Mouse (Mus musculus) heart, embryonic 16.5 days (tissue): ENCODE measurements at regions not wholly inside any gene's neighbourhood (a gene's known extent, or its start where the extent isn't known, plus 50 kb on each side); places are given as distances from the start of the nearest gene placed in this dataset.

Experiments
- ATAC-seq: fragments of 200-750 bp; cut with Nextera tagmentation; replicated peaks from 2 replicates; pipeline ENCODE4 v1.8.0; 2017; ENCODE audit warnings: moderate number of reproducible peaks; ENCODE audit not compliant: insufficient read depth, low FRiP score; ENCODE audit errors: extremely low read depth
- H3K27ac ChIP-seq: fragments of 300-500 bp; sonication (generic); 2 replicates; pipeline ENCODE4 v1.5.1; 2014; ENCODE audit warnings: mild to moderate bottlenecking, low read length, control low read depth, moderate library complexity
- H3K27me3 ChIP-seq: fragments of 300-500 bp; sonication (generic); 2 replicates; pipeline ENCODE4 v1.6.1; 2014; ENCODE audit warnings: low read length, mixed read lengths; ENCODE audit not compliant: control insufficient read depth, insufficient read depth
- H3K36me3 ChIP-seq: fragments of 300-500 bp; sonication (generic); 2 replicates; pipeline ENCODE4 v1.6.1; 2014; ENCODE audit not compliant: control insufficient read depth, insufficient read depth
- H3K4me1 ChIP-seq: fragments of 300-500 bp; sonication (generic); 2 replicates; pipeline ENCODE4 v1.6.1; 2014; ENCODE audit warnings: low read length, mixed read lengths; ENCODE audit not compliant: control insufficient read depth, insufficient read depth
- H3K4me2 ChIP-seq: fragments of 300-500 bp; sonication (generic); 2 replicates; pipeline ENCODE4 v1.6.1; 2014; ENCODE audit warnings: low read depth, mild to moderate bottlenecking, control low read depth, low read length
- H3K4me3 ChIP-seq: fragments of 300-500 bp; sonication (generic); 2 replicates; pipeline ENCODE4 v1.5.1; 2014; ENCODE audit warnings: mild to moderate bottlenecking, control low read depth, low read length
- H3K9ac ChIP-seq: fragments of 300-500 bp; sonication (generic); 2 replicates; pipeline ENCODE4 v1.6.1; 2014; ENCODE audit warnings: low read length, control low read depth
- H3K9me3 ChIP-seq: fragments of 300-500 bp; sonication (generic); replicated peaks from 2 replicates; pipeline ENCODE4 v1.6.1; 2016; ENCODE audit warnings: low read length; ENCODE audit not compliant: control insufficient read depth
- WGBS: fragments of 180-500 bp; shearing (Covaris S2); extraction: QIAGEN DNeasy Blood & Tissue Kit; methylation state at CpG from one replicate; pipeline ENCODE4 v1.1.7; 2014; 5-methylcytosine and 5-hydroxymethylcytosine counted together

DNA sequence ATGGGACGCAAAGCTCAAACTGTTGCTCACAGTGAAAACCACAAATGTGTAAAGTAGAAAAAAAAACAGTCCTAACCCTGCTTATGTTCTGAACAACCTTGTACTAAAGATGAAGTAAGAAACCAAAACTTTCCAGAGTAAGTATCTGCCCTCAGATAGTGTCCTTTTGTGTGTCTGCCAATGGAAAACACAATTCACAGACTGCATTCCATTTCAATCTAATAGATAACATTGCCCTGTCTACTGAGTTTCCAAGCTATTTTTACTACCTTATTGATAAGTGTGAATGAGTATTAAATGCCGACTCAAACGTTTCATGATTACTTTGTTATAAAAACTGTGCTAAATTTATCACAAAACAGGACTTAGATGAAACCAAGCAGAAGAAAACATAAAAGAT is 1357.4 kb upstream of the Flrt2 start:
- H3K36me3 ChIP-seq: no peaks in the 10 kb centered on the region
- peak; percentile 72; the same call in 1 of the 2 replicates for ATAC-seq
- WGBS: 27% methylated on average over 3 of the region's 3 CpGs
- peaks cover 4% of the 10 kb centered on the region for H3K4me1 ChIP-seq
- peak overlapping the region; percentile 71 for H3K27ac ChIP-seq
- H3K9me3 ChIP-seq: no peaks in the 10 kb centered on the region
- H3K27me3 ChIP-seq: no peaks in the 10 kb centered on the region
- no peak overlapping the region for H3K9ac ChIP-seq
- H3K4me3 ChIP-seq: no peak overlapping the region
- H3K4me2 ChIP-seq: no peak overlapping the region

- Histone ChIP-seq H3K4me3 (no peak overlapping the region), H3K27ac (no peak overlapping the region), H3K36me3 (0 out of 2 replicates have a peak, but pooled peaks cover 3% of the 10 kb centered on the region), H3K4me2 (no peak overlapping the region), H3K9me3 (no peaks in the 10 kb centered on the region), H3K4me1 (no peaks in the 10 kb centered on the region), H3K27me3 (no peaks in the 10 kb centered on the region), H3K9ac (no peak overlapping the region)
- no peak for ATAC-seq
- 58% methylated on average over 7 of the region's 7 CpGs for WGBS
Measured at GRCm38 (mm10) chr12:94349623-94350156, 1342.3 kb upstream of the Flrt2 start.

GRCm38 (mm10) chr12:94364269-94364668 is 1327.8 kb upstream of the Flrt2 start:
- H3K27ac ChIP-seq: no peak overlapping the region
- H3K4me2 ChIP-seq: no peak overlapping the region
- no peak for ATAC-seq
- no peaks in the 10 kb centered on the region; the same call in 1 of the 2 replicates for H3K4me1 ChIP-seq
- no peak overlapping the region for H3K4me3 ChIP-seq
- no peak overlapping the region for H3K9ac ChIP-seq
- WGBS: 80% methylated on average over 6 of the region's 6 CpGs
- H3K9me3 ChIP-seq: no peaks in the 10 kb centered on the region
- no peaks in the 10 kb centered on the region for H3K36me3 ChIP-seq
- H3K27me3 ChIP-seq: no peaks in the 10 kb centered on the region

GRCm38 (mm10) chr12:94399991-94400390 is 1292.0 kb upstream of the Flrt2 start:
- Histone ChIP-seq H3K36me3 (no peaks in the 10 kb centered on the region), H3K27ac (no peak overlapping the region), H3K9ac (no peak overlapping the region), H3K27me3 (no peaks in the 10 kb centered on the region), H3K4me1 (no peaks in the 10 kb centered on the region), H3K4me2 (no peak overlapping the region), H3K9me3 (no peaks in the 10 kb centered on the region), H3K4me3 (no peak overlapping the region)
- no peak for ATAC-seq
- WGBS: 26% methylated on average over 2 of the region's 2 CpGs

DNA sequence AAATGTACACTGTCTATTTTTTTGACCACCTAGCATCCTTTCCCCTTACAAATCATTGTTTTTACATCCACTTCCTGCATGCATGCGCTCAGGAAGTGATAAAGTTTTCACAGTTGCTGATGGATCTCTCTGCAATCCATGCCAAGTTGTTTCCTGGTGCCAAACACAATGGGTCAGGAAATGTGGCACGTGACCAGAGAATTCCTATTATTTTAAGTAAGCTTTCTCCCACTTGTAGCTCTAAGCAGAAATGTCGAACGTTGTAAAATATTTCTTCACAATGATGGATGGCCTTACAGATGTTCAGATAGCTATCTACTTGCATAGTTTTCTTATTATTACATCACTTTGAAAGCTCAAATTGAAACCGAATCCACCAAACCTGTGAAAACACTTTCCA is 1271.1 kb upstream of the Flrt2 start:
- no peak overlapping the region for H3K9ac ChIP-seq
- no peaks in the 10 kb centered on the region for H3K36me3 ChIP-seq
- H3K4me3 ChIP-seq: no peak overlapping the region
- H3K9me3 ChIP-seq: no peaks in the 10 kb centered on the region
- H3K27me3 ChIP-seq: no peaks in the 10 kb centered on the region
- H3K27ac ChIP-seq: no peak overlapping the region
- WGBS: 29% methylated on average over 5 of the region's 5 CpGs
- ATAC-seq: peak; percentile 37; the same call in 1 of the 2 replicates
- no peak overlapping the region for H3K4me2 ChIP-seq
- H3K4me1 ChIP-seq: peaks cover 2% of the 10 kb centered on the region; the same call in 1 of the 2 replicates

- Histone ChIP-seq H3K4me3 (no peak overlapping the region), H3K27ac (no peak overlapping the region), H3K9ac (no peak overlapping the region), H3K27me3 (no peaks in the 10 kb centered on the region), H3K4me2 (no peak overlapping the region), H3K9me3 (no peaks in the 10 kb centered on the region), H3K4me1 (peaks cover 2% of the 10 kb centered on the region; the same call in 1 of the 2 replicates), H3K36me3 (no peaks in the 10 kb centered on the region)
- no peak for ATAC-seq
- 67% methylated on average over 3 of the region's 3 CpGs for WGBS
Measured at GRCm38 (mm10) chr12:94421743-94422142, 1270.3 kb upstream of the Flrt2 start.

- Histone ChIP-seq H3K27ac (0 out of 2 replicates have a peak overlapping the region, but pooled peaks have one; percentile 16), H3K4me1 (peaks cover 9% of the 10 kb centered on the region), H3K27me3 (no peaks in the 10 kb centered on the region), H3K4me3 (no peak overlapping the region), H3K36me3 (no peaks in the 10 kb centered on the region), H3K9me3 (no peaks in the 10 kb centered on the region), H3K9ac (no peak overlapping the region), H3K4me2 (no peak overlapping the region)
- ATAC-seq: peak; percentile 72; the same call in 1 of the 2 replicates
- WGBS: 36% methylated on average over 3 of the region's 3 CpGs
Measured at GRCm38 (mm10) chr12:94424340-94424981, 1267.6 kb upstream of the Flrt2 start.

DNA sequence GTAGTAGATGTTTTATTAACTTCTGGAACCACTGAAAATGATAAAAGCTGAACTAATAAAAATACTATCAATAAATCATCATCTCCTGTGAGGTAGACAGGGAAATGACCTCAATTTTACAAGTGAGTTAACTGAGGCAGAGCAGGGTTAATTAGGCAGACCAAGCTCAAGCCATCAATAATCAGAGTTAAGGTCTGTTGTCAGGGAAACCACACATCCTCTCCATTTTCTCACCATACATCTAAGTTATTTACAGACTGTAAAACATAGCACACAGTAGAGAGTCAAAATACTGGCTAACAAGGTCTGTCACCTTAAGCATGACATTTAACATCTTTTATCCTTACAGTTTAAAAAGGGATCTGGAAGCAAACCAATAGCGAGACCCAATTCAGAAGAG is 1242.5 kb upstream of the Flrt2 start:
- Histone ChIP-seq H3K27ac (no peak overlapping the region), H3K27me3 (no peaks in the 10 kb centered on the region), H3K4me3 (no peak overlapping the region), H3K4me1 (no peaks in the 10 kb centered on the region), H3K36me3 (no peaks in the 10 kb centered on the region), H3K9me3 (no peaks in the 10 kb centered on the region), H3K4me2 (no peak overlapping the region), H3K9ac (no peak overlapping the region)
- ATAC-seq: no peak
- 85% methylated on average over 1 of the region's 1 CpGs for WGBS

DNA sequence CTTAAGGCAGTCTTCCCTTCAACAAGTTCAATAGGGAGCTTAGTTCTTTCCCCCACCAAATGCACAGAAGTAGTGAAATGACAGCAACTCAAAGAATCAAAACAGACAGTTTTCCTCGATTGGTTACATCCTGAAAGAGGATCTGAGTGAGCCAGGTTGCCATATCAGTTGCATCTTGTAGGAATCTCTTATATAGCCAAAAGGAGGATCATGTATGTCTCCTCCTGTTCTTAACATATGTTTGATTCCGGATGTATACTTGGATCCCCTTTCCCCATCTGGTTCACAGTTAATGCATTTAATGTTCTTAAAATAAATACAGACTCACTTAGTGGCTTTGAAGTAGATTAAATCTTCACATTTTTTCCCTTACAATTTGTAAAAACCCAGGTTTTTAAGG is 1224.0 kb upstream of the Flrt2 start:
- Histone ChIP-seq H3K27me3 (no peaks in the 10 kb centered on the region), H3K36me3 (no peaks in the 10 kb centered on the region), H3K9me3 (no peaks in the 10 kb centered on the region), H3K9ac (no peak overlapping the region), H3K27ac (no peak overlapping the region), H3K4me3 (no peak overlapping the region), H3K4me1 (no peaks in the 10 kb centered on the region; the same call in 1 of the 2 replicates), H3K4me2 (no peak overlapping the region)
- no peak for ATAC-seq
- WGBS: 53% methylated on average over 2 of the region's 2 CpGs
